Comparison of ENCODE assay signal across 10 mouse cellular contexts in genomic region chr11:52077939-52078338, GRCm38 (mm10). TPM values are rescaled to one million over a fixed set of nuclear protein-coding genes. Genes with fewer than 3 reads are reported as not detected.
DNase-seq lines count a peak whose midpoint lies in the region; ATAC-seq and TF ChIP-seq lines count a peak whose summit lies in the region.
"Had no signal": no experiment of that assay in that cellular context is flagged by ENCODE, and none has a peak within 500 bp of the region (broad histone marks: within the 10 kb centered on the region; RNA-seq: fewer than 3 reads in every experiment).

No protein-coding gene starts in this region.

- no peaks in the 10 kb centered on the region for H3K9me3 ChIP-seq in liver, embryonic 12.5 days (replicated peaks)

- no peak for ATAC-seq in liver, embryonic 12.5 days
- ATAC-seq: forebrain, embryonic 14.5 days had no signal

- H3K4me1 ChIP-seq in liver, adult 2 months (ENCODE audit: control insufficient read depth, insufficient read depth, low read length): no peaks in the 10 kb centered on the region
- H3K4me1 ChIP-seq in liver, embryonic 12.5 days: peaks cover 38% of the 10 kb centered on the region

- no peaks in the 10 kb centered on the region for H3K36me3 ChIP-seq in liver, adult 2 months (ENCODE audit: control insufficient read depth, insufficient read depth, low read length)
- H3K36me3 ChIP-seq in liver, embryonic 12.5 days: no peaks in the 10 kb centered on the region

- no peaks in the 10 kb centered on the region for H3K27me3 ChIP-seq in liver, adult 2 months (ENCODE audit: control insufficient read depth, insufficient read depth, low read length)
- no peaks in the 10 kb centered on the region for H3K27me3 ChIP-seq in liver, embryonic 12.5 days (replicated peaks)

- no peak for TF ChIP-seq POLR2A in liver, adult 2 months (IDR thresholded peaks at IDR 0.05; ENCODE audit: extremely low read depth, insufficient read depth, low read length)

- H3K27ac ChIP-seq in liver, adult 2 months (replicated peaks; ENCODE audit: insufficient read depth, low read depth, low read length): no peak overlapping the region
- no peak overlapping the region for H3K27ac ChIP-seq in liver, embryonic 12.5 days

- intact Hi-C loops in heart, postnatal 36 days (cut with DNase I): no loop called here
- intact Hi-C loops in gastrocnemius, postnatal 14 days (cut with DNase I; ENCODE audit: low total_unique reads): no loop called here

- H3K79me2 ChIP-seq in liver, adult 2 months (ENCODE audit: control insufficient read depth, insufficient read depth, low read length): no peaks in the 10 kb centered on the region

- 58% methylated on average over 4 of the region's 4 CpGs for WGBS in liver, adult 2 months
- WGBS in liver, embryonic 12.5 days (ENCODE audit: insufficient replicate concordance): 64% methylated on average over 4 of the region's 4 CpGs

- H3K9ac ChIP-seq in liver, adult 2 months (ENCODE audit: low read depth, low read length): no peak overlapping the region
- no peak overlapping the region for H3K9ac ChIP-seq in liver, embryonic 12.5 days

- no peak overlapping the region for H3K4me2 ChIP-seq in liver, embryonic 12.5 days

- no peak overlapping the region for H3K4me3 ChIP-seq in liver, adult 2 months (ENCODE audit: insufficient read depth, low read depth, low read length)
- H3K4me3 ChIP-seq in liver, embryonic 12.5 days: no peak overlapping the region

- TF ChIP-seq CTCF in liver, adult 2 months (IDR thresholded peaks at IDR 0.05; ENCODE audit: low read depth, low read length): no peak

- peak; percentile 81 for DNase-seq in heart, adult 11 months
- DNase-seq in heart, postnatal 36 days: no peak
- peak; percentile 20 for DNase-seq in liver, adult 2 months (ENCODE audit: extremely low read depth, low read depth, low spot score)
- DNase-seq in adrenal gland, postnatal 10 days: peak; percentile 51
- DNase-seq in lung, postnatal 36 days: peak; percentile 78
- no peak for DNase-seq in gastrocnemius, postnatal 14 days
- no peak for DNase-seq in right cerebral cortex, postnatal 25 days
- DNase-seq: thymus, postnatal 36 days had no signal

RNA-seq across cellular contexts. Expression of gene Ppp2ca, which starts 20.5 kb away (rescaled TPM):
- total RNA-seq in heart, postnatal 36 days (2021): 10 to 100 TPM; 52.5 to 55.2 TPM
- total RNA-seq in liver, adult 2 months (2014; rRNA removed): 35.2 and 37.3 TPM in 2 replicates
- polyA plus RNA-seq in liver, adult 2 months (2012; rRNA removed): 17.5 and 21.2 TPM in 2 replicates
- 59.1 and 60.2 TPM in 2 replicates for polyA plus RNA-seq in liver, embryonic 12.5 days (2016; fragmentation: Nextera tagmentation; extraction: Ambion mirVana)
- total RNA-seq in adrenal gland, postnatal 10 days (2021): 10 to 100 TPM; 67.9 to 69.5 TPM
- 10 to 100 TPM; 40.8 to 41.4 TPM for total RNA-seq in gastrocnemius, postnatal 14 days (2021)

Comparison
In these comparisons a context has a peak if more than half of its experiments do, and no peak if none do; other contexts are left out.
1. DNase-seq: peak in heart, adult 11 months (single experiment), liver, adult 2 months (single experiment), adrenal gland, postnatal 10 days (single experiment) and lung, postnatal 36 days (single experiment); none in heart, postnatal 36 days (0 of 2), gastrocnemius, postnatal 14 days (single experiment) and right cerebral cortex, postnatal 25 days (single experiment).